Mouse (Mus musculus): ENCODE measurements at regions not wholly inside any gene's neighbourhood (a gene's known extent, or its start where the extent isn't known, plus 50 kb on each side); places are given as distances from the start of the nearest gene placed in this dataset.

DNA sequence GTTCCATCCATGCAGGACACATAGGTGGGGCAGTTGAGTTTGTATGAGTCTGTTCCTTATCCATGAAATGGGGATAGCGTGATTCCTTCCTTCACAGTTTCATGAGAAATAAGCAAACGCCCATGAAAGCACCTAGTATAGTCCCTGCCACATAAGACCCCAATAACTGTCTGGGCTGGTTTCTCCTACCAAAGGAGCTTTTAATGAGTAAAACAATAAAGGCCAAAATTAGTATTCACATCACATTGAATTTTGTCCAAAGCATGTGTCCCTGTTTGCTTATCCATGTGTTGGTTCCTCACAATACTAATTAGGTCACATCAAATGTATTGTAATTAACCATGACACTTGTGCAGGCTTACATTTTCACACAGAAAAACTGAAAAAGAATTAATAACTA lies 221.3 kb downstream of the Prdm13 start:
- Histone ChIP-seq H3K36me3 (ENCODE audit: control insufficient read depth, insufficient read depth, low read length, poor library complexity, severe bottlenecking) (no peaks in the 10 kb centered on the region), H3K9me3 (replicated peaks; ENCODE audit: control insufficient read depth, insufficient read depth, low read length, poor library complexity, severe bottlenecking) (no peaks in the 10 kb centered on the region), H3K27ac (ENCODE audit: insufficient read depth, low read length) (no peak overlapping the region), H3K4me3 (ENCODE audit: low read depth, low read length) (no peak overlapping the region), H3K9ac (ENCODE audit: low read depth, poor library complexity, severe bottlenecking) (no peak overlapping the region), H3K27me3 (ENCODE audit: control insufficient read depth, insufficient read depth, low read length, poor library complexity, severe bottlenecking) (no peaks in the 10 kb centered on the region), H3K4me1 (ENCODE audit: control insufficient read depth, insufficient read depth, low read length) (no peaks in the 10 kb centered on the region)
- no peak for TF ChIP-seq POLR2A (IDR thresholded peaks at IDR 0.05; ENCODE audit: insufficient read depth, low read length)
- TF ChIP-seq EP300 (IDR thresholded peaks at IDR 0.05; ENCODE audit: insufficient read depth, low read depth, low read length): no peak

DNA sequence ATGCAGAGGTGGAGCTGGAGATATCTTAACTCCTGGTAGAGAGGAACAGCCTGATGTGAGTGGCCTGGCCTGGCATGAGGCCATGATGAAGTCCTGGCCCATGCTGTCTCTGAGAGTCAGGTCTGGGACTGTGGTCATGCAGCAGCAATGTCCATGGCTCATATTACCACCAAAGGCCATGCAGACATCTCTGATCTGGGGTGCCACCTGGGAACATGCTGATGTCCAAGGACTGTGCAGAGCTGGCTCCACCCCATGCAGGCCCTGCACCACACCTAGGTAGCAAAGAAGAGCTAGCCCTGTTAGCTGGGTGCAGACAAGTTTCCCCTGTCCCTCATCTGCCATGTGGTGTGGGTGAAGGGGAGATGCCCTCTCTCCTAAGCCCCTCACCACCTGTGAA lies 244.5 kb downstream of the Prdm13 start:
- no peak overlapping the region for H3K9ac ChIP-seq (ENCODE audit: low read depth, poor library complexity, severe bottlenecking)
- H3K4me1 ChIP-seq (ENCODE audit: control insufficient read depth, insufficient read depth, low read length): no peaks in the 10 kb centered on the region
- TF ChIP-seq CTCF (IDR thresholded peaks at IDR 0.05; ENCODE audit: low read depth, low read length): no peak
- no peak for TF ChIP-seq EP300 (IDR thresholded peaks at IDR 0.05; ENCODE audit: insufficient read depth, low read depth, low read length)
- H3K9me3 ChIP-seq (replicated peaks; ENCODE audit: control insufficient read depth, insufficient read depth, low read length, poor library complexity, severe bottlenecking): no peaks in the 10 kb centered on the region
- H3K4me3 ChIP-seq (ENCODE audit: low read depth, low read length): no peak overlapping the region
- H3K27me3 ChIP-seq (ENCODE audit: control insufficient read depth, insufficient read depth, low read length, poor library complexity, severe bottlenecking): no peaks in the 10 kb centered on the region
- no peaks in the 10 kb centered on the region for H3K36me3 ChIP-seq (ENCODE audit: control insufficient read depth, insufficient read depth, low read length, poor library complexity, severe bottlenecking)
- no peak overlapping the region for H3K27ac ChIP-seq (ENCODE audit: insufficient read depth, low read length)

DNA sequence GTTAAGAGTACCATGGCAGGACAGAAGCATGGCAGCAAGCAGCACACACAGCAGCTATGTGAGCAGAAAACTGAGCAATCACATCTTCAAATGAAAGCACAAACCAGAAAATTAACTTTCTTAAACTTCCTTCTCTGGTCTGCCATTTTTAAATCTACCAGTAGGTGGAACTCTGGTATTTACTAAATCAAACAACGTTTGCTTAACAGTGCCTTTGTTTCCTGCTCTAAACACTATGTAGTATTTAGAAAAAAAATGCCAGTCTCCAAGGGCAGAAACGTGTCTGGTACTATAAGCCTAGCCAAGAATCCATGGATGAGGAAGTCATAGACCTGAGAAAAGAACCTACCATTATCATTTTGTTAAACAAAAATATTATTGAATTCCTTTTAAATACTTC lies 249.1 kb downstream of the Prdm13 start:
- TF ChIP-seq CTCF (IDR thresholded peaks at IDR 0.05; ENCODE audit: low read depth, low read length) (no peak), EP300 (IDR thresholded peaks at IDR 0.05; ENCODE audit: insufficient read depth, low read depth, low read length) (no peak), POLR2A (IDR thresholded peaks at IDR 0.05; ENCODE audit: insufficient read depth, low read length) (no peak)
- no peaks in the 10 kb centered on the region for H3K9me3 ChIP-seq (replicated peaks; ENCODE audit: control insufficient read depth, insufficient read depth, low read length, poor library complexity, severe bottlenecking)
- no peaks in the 10 kb centered on the region for H3K4me1 ChIP-seq (ENCODE audit: control insufficient read depth, insufficient read depth, low read length)
- no peak overlapping the region for H3K4me3 ChIP-seq (ENCODE audit: low read depth, low read length)
- no peak overlapping the region for H3K27ac ChIP-seq (ENCODE audit: insufficient read depth, low read length)
- H3K27me3 ChIP-seq (ENCODE audit: control insufficient read depth, insufficient read depth, low read length, poor library complexity, severe bottlenecking): no peaks in the 10 kb centered on the region
- no peak overlapping the region for H3K9ac ChIP-seq (ENCODE audit: low read depth, poor library complexity, severe bottlenecking)
- no peaks in the 10 kb centered on the region for H3K36me3 ChIP-seq (ENCODE audit: control insufficient read depth, insufficient read depth, low read length, poor library complexity, severe bottlenecking)

DNA sequence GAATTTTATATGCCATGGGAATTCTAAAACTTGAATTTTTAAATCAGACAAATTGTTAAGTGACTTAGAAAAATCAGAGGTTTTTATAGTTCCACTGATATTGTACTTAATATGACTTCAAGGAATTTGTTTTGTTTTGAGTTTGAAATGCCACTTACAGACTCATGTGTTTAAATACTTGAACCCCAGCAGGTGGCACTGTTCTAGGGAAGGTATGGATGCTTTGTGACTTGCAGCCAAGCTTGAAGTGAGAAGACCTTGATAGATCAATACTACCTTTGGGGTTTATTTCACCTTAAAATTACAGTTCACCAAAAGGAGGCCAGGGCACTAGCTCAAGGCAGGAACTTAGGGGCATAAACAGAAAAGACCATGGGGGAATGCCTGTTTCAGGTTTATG lies 277.9 kb downstream of the Prdm13 start:
- no peak overlapping the region for H3K27ac ChIP-seq (ENCODE audit: insufficient read depth, low read length)
- H3K36me3 ChIP-seq (ENCODE audit: control insufficient read depth, insufficient read depth, low read length, poor library complexity, severe bottlenecking): no peaks in the 10 kb centered on the region
- H3K27me3 ChIP-seq (ENCODE audit: control insufficient read depth, insufficient read depth, low read length, poor library complexity, severe bottlenecking): no peaks in the 10 kb centered on the region

DNA sequence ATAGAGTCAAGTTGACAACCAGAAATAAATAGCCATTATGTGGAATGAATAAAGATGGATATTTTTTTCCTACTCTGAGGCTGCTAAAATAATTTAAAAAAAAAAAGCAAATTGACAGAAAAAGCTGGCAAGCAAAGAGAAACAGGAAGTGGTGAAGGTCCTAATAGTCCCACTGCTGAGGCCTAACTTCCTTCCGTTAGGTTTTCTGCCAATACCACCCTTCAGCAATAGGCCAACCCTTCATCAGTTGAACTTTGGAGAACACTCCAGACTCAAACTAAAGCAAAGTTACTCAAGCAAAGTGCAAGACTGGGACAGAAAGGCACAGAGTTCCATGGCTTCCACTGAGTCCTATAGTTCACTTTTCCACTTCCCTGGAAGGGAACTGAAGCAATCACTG lies 316.4 kb downstream of the Prdm13 start:
- no peak overlapping the region for H3K27ac ChIP-seq (ENCODE audit: insufficient read depth, low read length)
- 0 out of 2 replicates have a peak, but pooled peaks cover 3% of the 10 kb centered on the region for H3K9me3 ChIP-seq (replicated peaks; ENCODE audit: control insufficient read depth, insufficient read depth, low read length, poor library complexity, severe bottlenecking)
- TF ChIP-seq CTCF (IDR thresholded peaks at IDR 0.05; ENCODE audit: low read depth, low read length) (no peak), POLR2A (IDR thresholded peaks at IDR 0.05; ENCODE audit: insufficient read depth, low read length) (no peak), EP300 (IDR thresholded peaks at IDR 0.05; ENCODE audit: insufficient read depth, low read depth, low read length) (no peak)
- H3K9ac ChIP-seq (ENCODE audit: low read depth, poor library complexity, severe bottlenecking): no peak overlapping the region
- H3K4me1 ChIP-seq (ENCODE audit: control insufficient read depth, insufficient read depth, low read length): no peaks in the 10 kb centered on the region
- no peaks in the 10 kb centered on the region for H3K36me3 ChIP-seq (ENCODE audit: control insufficient read depth, insufficient read depth, low read length, poor library complexity, severe bottlenecking)
- H3K4me3 ChIP-seq (ENCODE audit: low read depth, low read length): no peak overlapping the region
- H3K27me3 ChIP-seq (ENCODE audit: control insufficient read depth, insufficient read depth, low read length, poor library complexity, severe bottlenecking): no peaks in the 10 kb centered on the region

More for the DNA sequence above, 277.9 kb downstream of the Prdm13 start:
- TF ChIP-seq POLR2A (IDR thresholded peaks at IDR 0.05; ENCODE audit: insufficient read depth, low read length) (no peak), EP300 (IDR thresholded peaks at IDR 0.05; ENCODE audit: insufficient read depth, low read depth, low read length) (no peak), CTCF (IDR thresholded peaks at IDR 0.05; ENCODE audit: low read depth, low read length) (no peak)
- no peaks in the 10 kb centered on the region for H3K9me3 ChIP-seq (replicated peaks; ENCODE audit: control insufficient read depth, insufficient read depth, low read length, poor library complexity, severe bottlenecking)
- H3K4me1 ChIP-seq (ENCODE audit: control insufficient read depth, insufficient read depth, low read length): no peaks in the 10 kb centered on the region
- no peak overlapping the region for H3K9ac ChIP-seq (ENCODE audit: low read depth, poor library complexity, severe bottlenecking)
- no peak overlapping the region for H3K4me3 ChIP-seq (ENCODE audit: low read depth, low read length)

DNA sequence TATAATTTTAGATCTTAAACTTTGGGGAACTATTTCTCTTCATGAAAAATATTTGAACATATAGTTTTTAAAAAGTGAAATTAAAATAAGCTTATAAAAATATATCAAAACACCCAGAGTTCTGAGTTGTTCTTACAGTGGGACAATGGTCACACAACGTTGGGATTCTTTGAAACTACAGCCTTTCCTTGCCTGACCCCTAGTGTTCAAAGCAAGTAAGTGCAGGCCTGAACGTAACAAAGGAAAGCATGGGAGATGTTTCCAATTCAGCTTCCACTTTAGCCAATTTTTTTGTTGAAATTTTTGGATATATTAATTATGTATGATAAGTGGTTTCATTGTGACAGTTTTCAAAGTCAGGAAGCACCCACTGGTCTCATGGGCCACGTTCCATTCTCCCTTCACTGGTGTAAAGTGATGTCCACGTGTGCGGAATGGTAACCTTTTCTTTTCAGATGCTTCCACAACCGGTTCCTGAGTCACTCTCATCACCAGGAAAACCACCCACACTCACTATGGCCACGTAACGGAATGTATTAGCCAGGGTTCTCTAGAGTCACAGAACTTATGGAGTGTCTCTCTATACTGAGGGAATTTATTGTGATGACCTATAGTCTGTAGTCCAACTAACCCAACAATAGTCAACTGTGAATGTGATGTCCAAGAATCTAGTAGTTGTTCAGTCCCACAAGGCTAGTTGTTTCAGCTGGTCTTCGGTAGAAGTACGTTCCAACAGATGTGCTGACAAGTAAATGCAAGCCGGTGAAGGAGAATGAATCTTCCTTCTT lies 317.3 kb downstream of the Prdm13 start:
- H3K27me3 ChIP-seq (ENCODE audit: control insufficient read depth, insufficient read depth, low read length, poor library complexity, severe bottlenecking): no peaks in the 10 kb centered on the region
- H3K36me3 ChIP-seq (ENCODE audit: control insufficient read depth, insufficient read depth, low read length, poor library complexity, severe bottlenecking): no peaks in the 10 kb centered on the region
- no peaks in the 10 kb centered on the region for H3K4me1 ChIP-seq (ENCODE audit: control insufficient read depth, insufficient read depth, low read length)
- H3K27ac ChIP-seq (ENCODE audit: insufficient read depth, low read length): no peak overlapping the region
- no peak overlapping the region for H3K9ac ChIP-seq (ENCODE audit: low read depth, poor library complexity, severe bottlenecking)
- no peak overlapping the region for H3K4me3 ChIP-seq (ENCODE audit: low read depth, low read length)
- 0 out of 2 replicates have a peak, but pooled peaks cover 3% of the 10 kb centered on the region for H3K9me3 ChIP-seq (replicated peaks; ENCODE audit: control insufficient read depth, insufficient read depth, low read length, poor library complexity, severe bottlenecking)
- TF ChIP-seq POLR2A (IDR thresholded peaks at IDR 0.05; ENCODE audit: insufficient read depth, low read length) (no peak), EP300 (IDR thresholded peaks at IDR 0.05; ENCODE audit: insufficient read depth, low read depth, low read length) (no peak), CTCF (IDR thresholded peaks at IDR 0.05; ENCODE audit: low read depth, low read length) (no peak)

All from ES-Bruce4 (cell line).